Mouse (Mus musculus) mouse embryonic stem cell (cell line): ENCODE measurements around the gene Serpinb1a.
"Not testable (repeated sequence)": the region's sequence is repeated elsewhere in the genome, so short reads cannot be mapped to it uniquely, and the experiment has no call there.

ENCODE experiments used
- in situ Hi-C, 2 experiments: fragments of 300-500 bp; cut with MboI; formaldehyde crosslinking; loops; 1 replicate in 1 of 2; 3 replicates in 1 of 2; pipeline ENCODE4 v1.14.3; 2019 to 2020; ENCODE audit warnings: low sequenced_read_pairs in 2 of 2, low pct_unique_long_range_greater_than_20kb in 1 of 2, mixed read lengths in 1 of 2; ENCODE audit not compliant: unreplicated experiment in 1 of 2

Gene Serpinb1a

DNA sequence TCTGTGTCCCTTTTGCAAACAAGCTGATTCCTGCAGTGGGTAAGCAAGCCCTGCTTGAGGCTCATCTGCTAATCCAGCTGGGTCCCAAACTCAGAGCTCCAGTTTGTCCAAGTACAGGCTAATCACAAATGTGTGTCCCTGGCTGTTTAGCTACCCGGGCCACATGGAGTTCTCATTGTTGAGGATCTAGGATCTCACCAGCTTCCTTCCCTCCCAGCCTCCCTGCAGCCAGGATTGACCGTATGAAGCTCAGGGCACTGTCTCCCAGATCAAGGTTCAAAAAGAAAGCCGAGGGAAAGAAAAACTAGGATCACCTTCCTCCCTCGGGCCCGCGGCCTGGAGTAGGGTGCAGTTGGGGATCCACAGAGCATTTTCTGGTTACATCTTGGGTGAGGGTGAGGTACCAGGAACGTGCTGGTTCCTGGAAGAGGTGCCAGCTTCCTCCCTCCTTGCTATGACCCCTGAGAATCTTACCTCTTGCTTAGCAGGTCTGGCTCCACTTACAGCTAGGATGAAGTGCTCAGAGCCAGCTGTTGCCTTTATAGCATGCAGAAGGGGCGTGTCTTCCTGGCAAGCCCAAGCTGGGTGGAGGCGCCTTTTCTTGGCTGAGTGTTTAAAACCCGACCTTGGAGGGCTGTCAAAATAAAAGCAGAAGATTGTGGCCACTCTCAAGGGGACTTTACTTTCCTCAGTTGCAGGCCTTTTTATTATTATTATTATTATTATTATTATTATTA is at the start of gene Serpinb1a:
TSS of gene Serpinb1a (minus strand) at position 518 of the 737 bp plus-strand sequence.
- in situ Hi-C loops: no loop called here

GRCm38 (mm10) chr13:32900639-32901038 is 49.7 kb upstream of the Serpinb1a start:
- in situ Hi-C loops: loop anchor here (5.0 to 10.0 kb wide), 3 partner anchors 174 to 294 kb away; partner anchors contain the start of genes Serpinb1b (in 1 of the 2) and Serpinb9d (in 1 of the 2)

GRCm38 (mm10) chr13:32899114-32899513 is 48.1 kb upstream of the Serpinb1a start:
- in situ Hi-C loops: not testable (repeated sequence)

DNA sequence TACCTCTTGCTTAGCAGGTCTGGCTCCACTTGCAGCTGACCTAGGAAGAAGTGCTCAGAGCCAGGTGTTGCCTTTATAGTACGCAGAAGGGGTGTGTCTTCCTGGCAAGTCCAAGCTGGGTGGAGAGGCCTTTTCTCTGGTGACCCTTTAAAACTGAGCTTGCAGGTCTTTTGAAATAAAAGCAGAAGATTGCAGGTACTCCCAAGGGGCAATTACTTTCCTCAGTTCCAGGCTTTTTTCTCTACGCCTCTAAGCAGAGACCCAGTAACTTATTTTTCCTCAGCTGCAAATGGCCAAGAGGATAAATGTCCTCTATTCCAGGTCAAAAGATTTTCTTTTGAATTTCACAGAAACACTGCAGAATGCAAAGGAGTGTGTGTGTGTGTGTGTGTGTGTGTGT is 47.1 kb upstream of the Serpinb1a start, which contains the start of gene Serpinb1c:
TSS of gene Serpinb1c (minus strand) at position 101 of the 400 bp plus-strand sequence.
- in situ Hi-C loops: no loop called here

DNA sequence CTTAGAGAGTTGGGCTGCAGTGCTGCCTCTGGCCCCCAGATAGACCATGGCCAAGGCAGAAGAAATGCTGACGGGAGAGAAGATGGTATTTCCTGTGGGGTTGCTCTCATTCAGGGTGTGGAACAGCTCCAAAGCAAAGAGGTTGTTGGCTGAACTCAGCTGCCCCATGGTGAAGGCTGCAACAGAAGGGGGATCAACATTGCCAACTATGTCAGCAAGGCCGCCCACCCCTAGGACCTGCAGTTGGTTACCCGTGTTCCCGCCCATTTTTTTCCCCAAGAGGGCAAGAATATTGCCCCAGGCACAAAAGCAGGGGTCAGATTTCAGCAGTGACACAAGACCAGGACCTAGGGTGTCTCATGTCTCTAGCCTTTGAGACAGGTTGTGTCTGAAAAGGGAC is 45.9 kb upstream of the Serpinb1a start:
- in situ Hi-C loops: no loop called here

GRCm38 (mm10) chr13:32884755-32885154 is 33.8 kb upstream of the Serpinb1a start:
- in situ Hi-C loops: no loop called here

- in situ Hi-C loops: no loop called here
Measured at GRCm38 (mm10) chr13:32873862-32874261, 22.9 kb upstream of the Serpinb1a start.

DNA sequence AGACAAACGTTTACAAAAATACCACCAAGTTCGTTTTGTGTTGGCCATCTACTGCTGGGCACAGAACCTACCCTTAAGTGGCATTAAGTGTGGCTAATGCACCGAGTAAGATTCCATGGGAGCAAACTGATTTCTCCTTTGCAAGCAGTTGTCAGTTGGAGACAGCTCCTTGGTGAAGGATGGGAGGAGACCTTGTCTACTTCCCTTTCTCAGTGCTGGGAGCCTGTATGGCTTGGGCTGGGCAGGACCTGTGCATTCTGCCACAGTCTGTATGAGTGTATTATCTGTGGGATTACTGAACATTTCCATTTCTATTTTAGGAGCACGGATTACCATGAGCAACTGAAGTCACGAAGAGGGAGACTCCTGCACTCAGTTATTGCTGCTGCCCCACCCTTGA is 17.9 kb upstream of the Serpinb1a start:
- in situ Hi-C loops: no loop called here

- in situ Hi-C loops: not testable (repeated sequence)
Measured at GRCm38 (mm10) chr13:32868233-32868632, 17.2 kb upstream of the Serpinb1a start.

GRCm38 (mm10) chr13:32867030-32867429 is 16.0 kb upstream of the Serpinb1a start:
- in situ Hi-C loops: no loop called here

GRCm38 (mm10) chr13:32866484-32866883 is 15.5 kb upstream of the Serpinb1a start:
- in situ Hi-C loops: no loop called here

DNA sequence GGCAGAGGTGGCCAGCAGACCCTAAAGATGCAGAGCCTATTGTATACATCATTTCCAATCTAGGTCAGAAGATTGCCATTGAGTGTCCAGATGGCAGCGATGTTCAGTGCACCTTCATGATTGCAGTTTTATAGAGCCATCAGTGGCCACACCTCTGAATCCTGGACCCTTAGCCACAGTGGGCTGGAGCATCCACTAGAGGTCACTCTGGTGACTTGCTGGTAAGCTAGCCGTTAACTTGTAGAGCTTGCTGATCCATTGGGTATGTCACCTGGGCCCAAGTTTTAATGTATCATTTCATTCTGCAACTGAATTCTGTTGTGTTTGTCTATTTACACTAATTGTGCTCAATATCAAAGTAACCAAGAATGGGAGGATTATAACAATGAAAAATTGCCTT is 14.6 kb upstream of the Serpinb1a start:
- in situ Hi-C loops: no loop called here

DNA sequence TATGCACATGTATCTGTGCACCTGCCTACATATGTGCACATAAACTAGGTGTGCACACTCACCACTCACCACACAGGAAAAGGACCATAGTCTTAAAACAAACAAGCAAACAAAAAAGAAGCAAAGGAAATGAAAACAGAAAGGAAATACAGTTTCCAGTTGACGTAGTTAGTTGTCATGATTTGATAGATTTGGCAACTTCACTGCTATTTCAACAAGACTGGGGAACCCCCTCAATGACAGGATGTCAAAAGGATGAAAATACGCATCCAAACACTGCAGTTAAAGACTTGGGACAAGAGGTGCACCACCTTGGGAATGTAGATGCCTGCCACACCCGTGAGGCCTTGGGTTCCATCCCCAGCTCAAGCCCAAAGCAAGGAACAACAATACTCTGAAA is 13.5 kb upstream of the Serpinb1a start:
- in situ Hi-C loops: not testable (repeated sequence)

DNA sequence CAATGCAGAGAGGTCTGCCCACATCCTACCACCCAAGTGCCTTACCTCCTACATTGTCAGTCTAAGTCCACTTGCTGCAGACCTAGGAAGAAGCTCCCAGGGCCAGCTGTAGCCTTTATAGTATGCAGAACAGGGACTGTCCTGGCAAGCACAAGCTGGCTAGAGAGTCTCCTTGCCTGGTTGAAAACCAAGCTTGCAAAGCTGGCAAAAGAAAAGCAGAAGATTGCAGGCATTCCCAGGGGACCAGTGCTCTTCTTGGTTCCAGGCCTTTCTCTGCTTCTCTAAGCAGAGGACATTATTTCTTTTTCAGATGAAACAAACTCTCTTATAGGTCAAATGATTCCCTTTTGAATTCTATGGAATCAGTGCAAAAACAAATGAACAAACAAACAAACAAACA is 12.5 kb upstream of the Serpinb1a start:
- in situ Hi-C loops: no loop called here

DNA sequence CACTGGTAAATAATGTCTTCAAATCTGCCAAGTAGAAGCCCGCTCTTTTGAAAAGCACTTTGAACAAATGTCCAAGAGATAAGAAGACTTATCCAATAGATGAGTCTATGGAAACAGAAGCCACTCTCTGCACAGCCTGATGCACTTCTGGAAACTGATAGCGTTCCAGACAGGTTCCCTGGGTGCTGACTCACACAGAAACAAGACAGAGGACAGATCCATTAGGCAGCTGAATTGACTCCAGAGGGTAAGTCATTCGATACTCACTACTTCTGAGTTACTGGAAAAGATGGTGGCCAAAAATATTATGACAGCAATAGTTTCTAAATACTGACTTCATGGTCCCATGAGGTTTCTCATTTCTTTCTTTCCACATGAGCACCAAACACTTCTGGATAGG is 9.8 kb upstream of the Serpinb1a start:
- in situ Hi-C loops: no loop called here

DNA sequence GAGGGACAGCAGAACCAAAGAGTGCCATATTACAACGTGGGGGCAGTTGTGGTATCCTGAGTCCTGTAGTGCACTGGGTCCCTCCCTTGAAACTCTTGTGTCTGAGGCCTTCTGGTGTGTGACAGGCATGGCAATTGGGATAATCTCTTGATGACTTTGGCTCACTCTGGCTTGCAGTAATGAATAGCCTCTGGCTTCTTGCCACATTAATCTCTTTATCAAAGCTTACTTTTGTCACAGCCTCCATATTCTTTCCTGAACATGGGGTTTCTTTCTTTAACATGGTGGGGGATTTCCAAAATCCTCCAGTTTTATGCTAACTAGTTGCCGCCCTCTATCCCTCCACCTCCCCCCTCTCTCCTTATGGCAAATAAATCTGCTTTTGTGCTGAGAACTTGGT is 2.1 kb upstream of the Serpinb1a start:
- in situ Hi-C loops: no loop called here

DNA sequence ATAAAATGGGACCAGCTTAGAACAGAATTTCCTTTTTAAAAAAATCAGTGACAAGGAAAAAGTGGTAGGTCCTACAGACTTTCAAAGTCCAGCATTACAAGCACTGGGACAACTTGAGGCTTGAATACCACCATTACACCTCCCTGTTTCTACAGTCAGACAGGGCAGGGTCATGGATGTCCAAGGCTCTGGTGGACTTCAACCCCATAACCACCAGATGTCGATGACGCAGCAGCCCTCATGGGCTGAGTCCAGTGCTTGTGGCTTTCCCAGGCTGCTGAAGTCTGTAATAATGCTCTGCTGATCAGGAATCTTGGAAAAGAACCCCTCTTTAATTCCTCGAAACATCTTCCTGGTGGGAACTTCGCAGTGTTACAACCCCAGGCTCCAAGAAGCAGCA is 1.6 kb upstream of the Serpinb1a start:
- in situ Hi-C loops: no loop called here

GRCm38 (mm10) chr13:32851967-32852366 is 982 bp upstream of the Serpinb1a start:
- in situ Hi-C loops: no loop called here

DNA sequence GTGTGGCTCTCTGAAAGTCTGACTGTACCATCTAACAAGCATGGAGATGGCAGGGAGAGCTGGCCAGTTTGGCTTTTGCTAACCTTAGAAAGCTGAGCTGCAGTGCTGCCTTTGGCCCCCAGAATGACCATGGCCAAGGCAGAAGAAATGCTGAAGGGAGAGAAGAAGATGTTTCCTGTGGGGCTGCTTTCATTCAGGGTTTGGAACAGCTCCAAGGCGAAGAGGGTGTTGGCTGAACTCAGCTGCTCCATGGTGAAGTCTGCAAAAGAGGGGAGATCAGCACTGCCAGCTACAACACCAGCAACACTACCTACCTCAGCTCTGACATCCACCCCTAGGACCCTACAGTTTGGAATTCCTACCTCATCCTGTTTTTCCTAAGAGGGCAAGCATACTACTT is 829 bp downstream of the Serpinb1a start:
- in situ Hi-C loops: no loop called here

- in situ Hi-C loops: no loop called here
Measured at GRCm38 (mm10) chr13:32849531-32850123, 1.4 kb downstream of the Serpinb1a start.
